Mouse (Mus musculus) G1E (cell line): ENCODE results near the gene 1700029I15Rik. TPM values are rescaled to one million over a fixed set of nuclear protein-coding genes. Genes with fewer than 3 reads are reported as not detected.

Experiments used
- ATAC-seq: 2 replicates; pipeline ENCODE4 v1.8.0; 2016; ENCODE audit warnings: mild to moderate bottlenecking; ENCODE audit not compliant: insufficient number of reproducible peaks, poor library complexity, low FRiP score, severe bottlenecking; ENCODE audit errors: extremely low read depth
- DNase-seq: peaks from one replicate; pipeline ENCODE4 v3.0.0; 2012; ENCODE audit warnings: low spot score
- H3K27me3 ChIP-seq: 2 replicates; pipeline ENCODE4 v1.6.1; 2012; ENCODE audit warnings: mild to moderate bottlenecking, low read length, inconsistent platforms; ENCODE audit not compliant: insufficient read depth
- H3K36me3 ChIP-seq: replicated peaks from 2 replicates; pipeline ENCODE3; 2012; ENCODE audit warnings: mild to moderate bottlenecking, inconsistent platforms
- H3K4me1 ChIP-seq: 2 replicates; pipeline ENCODE4 v1.6.1; 2012; ENCODE audit warnings: low read depth, low read length, inconsistent platforms, mixed read lengths; ENCODE audit not compliant: insufficient read depth
- H3K4me3 ChIP-seq: 2 replicates; pipeline ENCODE4 v1.5.1; 2012; ENCODE audit warnings: low read depth, mild to moderate bottlenecking, inconsistent platforms, low read length, moderate library complexity, mixed read lengths
- H3K9me3 ChIP-seq: replicated peaks from 2 replicates; pipeline ENCODE4 v1.6.1; 2012; ENCODE audit warnings: inconsistent platforms
- CTCF ChIP-seq: IDR thresholded peaks from 2 replicates; pipeline ENCODE4 v1.5.1; 2012; ENCODE audit warnings: low read depth, low read length, inconsistent platforms, mixed read lengths
- GATA1 ChIP-seq: IDR thresholded peaks from 2 replicates; pipeline ENCODE4 v1.6.1; 2012; ENCODE audit warnings: borderline replicate concordance, low read length, inconsistent platforms, mixed read lengths
- GATA2 ChIP-seq: IDR thresholded peaks from 2 replicates; pipeline ENCODE4 v1.6.1; 2012; ENCODE audit warnings: low read depth, low read length, inconsistent platforms, borderline replicate concordance
- POLR2AphosphoS5 ChIP-seq: IDR thresholded peaks from 2 replicates; pipeline ENCODE4 v1.6.1; 2012; ENCODE audit warnings: low read depth, low read length, inconsistent platforms; ENCODE audit not compliant: insufficient replicate concordance
- TAL1 ChIP-seq: conservative IDR thresholded peaks from 2 replicates; pipeline ENCODE4 v1.6.1; 2012; ENCODE audit warnings: low read depth, low read length, inconsistent platforms, mixed read lengths
- polyA plus RNA-seq: library from polyadenylated mRNA; stranded (reverse); fragments of >175 nt; gene quantifications from 2 replicates; pipeline ENCODE4 v1.2.3, GENCODE M21; 2012
- total RNA-seq, 2 experiments: library from RNA; stranded (forward) in 1 of 2; stranded (reverse) in 1 of 2; fragments of 200-1000 nt in 1 of 2; fragments of >200 nt in 1 of 2; fragmentation: Nextera tagmentation in 1 of 2; gene quantifications; 2 replicates each; pipeline ENCODE4 v1.2.3; 2014 to 2017

Gene 1700029I15Rik
- total and polyA plus RNA-seq, 3 experiments: 0.55 to 0.93 TPM; not detected in 1

GRCm38 (mm10) chr2:92379783-92380494 lies 2.4 kb upstream of the 1700029I15Rik start:
- Histone ChIP-seq H3K36me3 (peaks cover 76% of the 10 kb centered on the region), H3K4me3 (no peak overlapping the region), H3K4me1 (peaks cover 24% of the 10 kb centered on the region), H3K9me3 (no peaks in the 10 kb centered on the region), H3K27me3 (peaks cover 7% of the 10 kb centered on the region)
- ATAC-seq (no peak), DNase-seq (no peak)
- TF ChIP-seq POLR2AphosphoS5 (no peak), GATA1 (no peak), TAL1 (no peak), CTCF (no peak)

DNA sequence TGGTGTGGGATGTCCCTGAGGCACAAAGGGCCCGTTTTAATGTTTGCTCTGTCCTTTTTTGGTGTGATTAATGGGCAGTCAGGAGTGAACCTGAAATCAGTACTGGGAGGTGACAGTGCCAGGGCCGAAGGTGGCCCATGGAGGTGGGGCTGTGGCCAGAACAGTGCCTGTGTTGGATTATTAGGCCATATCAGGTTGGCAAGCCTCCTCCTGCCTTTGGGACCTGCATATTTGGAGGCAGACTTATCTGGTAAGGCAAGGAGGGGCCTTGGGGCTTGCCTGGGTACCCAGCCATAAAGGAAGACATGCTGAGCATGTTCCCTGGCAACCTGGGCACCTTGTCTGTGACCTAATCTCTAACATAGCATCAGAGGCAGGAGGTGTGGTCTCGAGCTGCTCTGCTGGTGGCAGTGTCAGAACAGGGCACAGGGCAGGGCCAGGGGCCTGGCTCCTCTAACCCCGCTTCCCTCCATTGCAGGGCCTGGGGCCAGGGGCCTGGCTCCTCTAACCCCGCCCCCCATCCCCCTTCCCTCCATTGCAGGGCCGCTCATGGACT lies 1.8 kb upstream of the 1700029I15Rik start:
- H3K4me3 ChIP-seq: no peak overlapping the region
- peaks cover 27% of the 10 kb centered on the region for H3K4me1 ChIP-seq
- ATAC-seq: no peak
- no peaks in the 10 kb centered on the region for H3K9me3 ChIP-seq
- H3K36me3 ChIP-seq: peaks cover 76% of the 10 kb centered on the region
- peaks cover 13% of the 10 kb centered on the region for H3K27me3 ChIP-seq
- TF ChIP-seq TAL1: no peak
- DNase-seq: no peak

- Histone ChIP-seq H3K36me3 (peaks cover 76% of the 10 kb centered on the region), H3K9me3 (no peaks in the 10 kb centered on the region), H3K4me1 (peaks cover 22% of the 10 kb centered on the region), H3K27me3 (peaks cover 19% of the 10 kb centered on the region), H3K4me3 (no peak overlapping the region)
- no peak for DNase-seq
- ATAC-seq: no peak
- TF ChIP-seq POLR2AphosphoS5 (no peak), GATA2 (no peak), TAL1 (no peak), GATA1 (no peak), CTCF (no peak)
Measured at GRCm38 (mm10) chr2:92381161-92381560, 1.2 kb upstream of the 1700029I15Rik start.

DNA sequence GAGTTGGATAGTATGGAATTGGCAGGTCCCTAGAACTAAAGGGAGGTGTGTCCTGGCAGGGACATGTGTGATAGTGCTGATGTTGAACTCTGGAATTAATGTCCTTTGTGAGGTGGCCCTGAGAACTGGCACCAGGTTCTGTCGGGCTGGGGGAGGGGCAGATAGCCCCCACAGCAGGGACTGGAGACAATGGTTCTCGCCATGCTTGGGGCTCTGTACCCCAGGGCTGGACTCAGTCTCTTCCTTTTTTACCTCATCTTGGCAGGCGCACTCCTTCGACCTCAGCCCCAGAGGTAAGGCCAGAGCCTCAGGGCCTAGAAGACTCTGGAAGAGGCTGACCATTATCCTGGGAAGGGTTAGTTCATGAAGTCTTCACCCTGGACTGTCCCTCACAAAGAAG lies 421 bp downstream of the 1700029I15Rik start:
- Histone ChIP-seq H3K9me3 (no peaks in the 10 kb centered on the region), H3K27me3 (peaks cover 35% of the 10 kb centered on the region), H3K36me3 (peaks cover 61% of the 10 kb centered on the region), H3K4me1 (peaks cover 10% of the 10 kb centered on the region; the same call in 1 of the 2 replicates), H3K4me3 (no peak overlapping the region)
- DNase-seq (no peak), ATAC-seq (no peak)
- TF ChIP-seq GATA1: no peak
- no peak for TF ChIP-seq TAL1
- no peak for TF ChIP-seq CTCF
- TF ChIP-seq GATA2: no peak
- TF ChIP-seq POLR2AphosphoS5: no peak

- Histone ChIP-seq H3K4me3 (no peak overlapping the region), H3K36me3 (peaks cover 48% of the 10 kb centered on the region), H3K9me3 (no peaks in the 10 kb centered on the region), H3K27me3 (peaks cover 49% of the 10 kb centered on the region), H3K4me1 (peaks cover 14% of the 10 kb centered on the region; the same call in 1 of the 2 replicates)
- DNase-seq (no peak), ATAC-seq (no peak)
- TF ChIP-seq TAL1 (no peak), GATA2 (no peak), CTCF (no peak), GATA1 (no peak), POLR2AphosphoS5 (no peak)
Measured at GRCm38 (mm10) chr2:92384101-92384500, 1.8 kb downstream of the 1700029I15Rik start.

- peaks cover 35% of the 10 kb centered on the region for H3K36me3 ChIP-seq
- ATAC-seq: no peak
- peaks cover 20% of the 10 kb centered on the region; the same call in 1 of the 2 replicates for H3K4me1 ChIP-seq
- TF ChIP-seq GATA2 (no peak), TAL1 (no peak), GATA1 (no peak), CTCF (no peak), POLR2AphosphoS5 (no peak)
- peaks cover 61% of the 10 kb centered on the region for H3K27me3 ChIP-seq
- no peaks in the 10 kb centered on the region for H3K9me3 ChIP-seq
- H3K4me3 ChIP-seq: no peak overlapping the region
- DNase-seq: no peak
Measured at GRCm38 (mm10) chr2:92385113-92386051, 3.0 kb downstream of the 1700029I15Rik start.
